14 mouse cellular contexts compared by ENCODE assay signal in genomic region chr12:83929186-83929804, GRCm38 (mm10). TPM values are rescaled to one million over a fixed set of nuclear protein-coding genes. Genes with fewer than 3 reads are reported as not detected.
A peak's percentile ranks its signal among the peaks of the same experiment; 100 is the strongest.
DNase-seq lines count a peak whose midpoint lies in the region; ATAC-seq and TF ChIP-seq lines count a peak whose summit lies in the region.
"Had no signal": no experiment of that assay in that cellular context is flagged by ENCODE, and none has a peak within 500 bp of the region (broad histone marks: within the 10 kb centered on the region; RNA-seq: fewer than 3 reads in every experiment).

No protein-coding gene starts in this region.

- H3K4me3 ChIP-seq in kidney, adult 2 months (ENCODE audit: insufficient read depth, low read depth, low read length), result no peak overlapping the region
- no peak overlapping the region for H3K4me3 ChIP-seq in bone marrow, adult 2 months (replicated peaks; ENCODE audit: control insufficient read depth, low read depth, low read length)
- no peak overlapping the region for H3K4me3 ChIP-seq in hindbrain, embryonic 13.5 days
- H3K4me3 ChIP-seq: limb, embryonic 15.5 days; midbrain, embryonic 13.5 days had no signal

- peak overlapping the region; percentile 83; the same call in 1 of the 2 replicates for H3K27ac ChIP-seq in kidney, adult 2 months (ENCODE audit: insufficient read depth, low read depth, low read length)
- peak overlapping the region; percentile 64; the same call in 1 of the 2 replicates for H3K27ac ChIP-seq in bone marrow, adult 2 months (ENCODE audit: control insufficient read depth, insufficient read depth, low read depth, low read length, poor library complexity)
- no peak overlapping the region for H3K27ac ChIP-seq in hindbrain, embryonic 13.5 days
- H3K27ac ChIP-seq: limb, embryonic 15.5 days; midbrain, embryonic 13.5 days had no signal

- 47% methylated on average over 2 of the region's 2 CpGs for WGBS in kidney, adult 2 months
- 0% methylated on average over 2 of the region's 2 CpGs for WGBS in bone marrow, adult 2 months
- WGBS in hindbrain, embryonic 13.5 days, result 34% methylated on average over 2 of the region's 2 CpGs

- TF ChIP-seq POLR2A in kidney, adult 2 months (IDR thresholded peaks at IDR 0.05; ENCODE audit: low read depth, low read length), result no peak
- no peak for TF ChIP-seq POLR2A in bone marrow, adult 2 months (IDR thresholded peaks at IDR 0.05; ENCODE audit: borderline replicate concordance, control insufficient read depth, low read depth, low read length)

- no peak for TF ChIP-seq CTCF in kidney, adult 2 months (conservative IDR thresholded peaks at IDR 0.05; ENCODE audit: insufficient read depth, insufficient read length, low read depth, low read length)
- TF ChIP-seq CTCF in bone marrow, adult 2 months (IDR thresholded peaks at IDR 0.05; ENCODE audit: control insufficient read depth, insufficient read depth, low read length), result no peak

- no peak for ATAC-seq in hindbrain, embryonic 13.5 days (ENCODE audit: low FRiP score)
- ATAC-seq: hindbrain, embryonic 16.5 days; midbrain, embryonic 13.5 days had no signal

- no peaks in the 10 kb centered on the region for H3K9me3 ChIP-seq in hindbrain, embryonic 13.5 days
- H3K9me3 ChIP-seq: limb, embryonic 15.5 days; midbrain, embryonic 13.5 days had no signal

- H3K36me3 ChIP-seq in kidney, adult 2 months (ENCODE audit: control insufficient read depth, insufficient read depth, low read length), result no peaks in the 10 kb centered on the region
- no peaks in the 10 kb centered on the region for H3K36me3 ChIP-seq in hindbrain, embryonic 13.5 days
- H3K36me3 ChIP-seq: limb, embryonic 15.5 days; midbrain, embryonic 13.5 days had no signal

- DNase-seq in kidney, adult 2 months, result peak; percentile 49
- no peak for DNase-seq in kidney, postnatal 4 days
- DNase-seq in A20 (ENCODE audit: low read depth, low spot score), result peak; percentile 56
- DNase-seq in induced T-regulatory cell, adult 2 months (ENCODE audit: low read depth), result peak; percentile 46
- no peak for DNase-seq in layer of hippocampus, postnatal 14 days (ENCODE audit: low spot score in 2 of 2)
- no peak for DNase-seq in cerebellum, postnatal 4 days (ENCODE audit: low spot score in 2 of 2)
- DNase-seq: cerebellum, adult 2 months; right cerebral cortex, postnatal 25 days had no signal

- H3K9ac ChIP-seq in hindbrain, embryonic 13.5 days, result no peak overlapping the region
- H3K9ac ChIP-seq: limb, embryonic 15.5 days; midbrain, embryonic 13.5 days had no signal

- peaks cover 14% of the 10 kb centered on the region for H3K4me1 ChIP-seq in kidney, adult 2 months (ENCODE audit: control insufficient read depth, insufficient read depth, low read length)
- peaks cover 2% of the 10 kb centered on the region for H3K4me1 ChIP-seq in bone marrow, adult 2 months (ENCODE audit: control insufficient read depth, insufficient read depth, low read length)
- H3K4me1 ChIP-seq in hindbrain, embryonic 13.5 days (replicated peaks), result no peaks in the 10 kb centered on the region
- H3K4me1 ChIP-seq: limb, embryonic 15.5 days had no signal

- no peaks in the 10 kb centered on the region for H3K27me3 ChIP-seq in kidney, adult 2 months (replicated peaks; ENCODE audit: control insufficient read depth, insufficient read depth, low read length)
- H3K27me3 ChIP-seq in hindbrain, embryonic 13.5 days, result no peaks in the 10 kb centered on the region
- H3K27me3 ChIP-seq: limb, embryonic 15.5 days; midbrain, embryonic 13.5 days had no signal

- H3K4me2 ChIP-seq in hindbrain, embryonic 13.5 days, result no peak overlapping the region
- H3K4me2 ChIP-seq: limb, embryonic 15.5 days; midbrain, embryonic 13.5 days had no signal

RNA-seq across cellular contexts. Expression of gene Numb, which starts 7.6 kb away (rescaled TPM):
- polyA plus RNA-seq in kidney, adult 2 months (2012; rRNA removed), result 63.7 and 76.5 TPM in 2 replicates
- polyA plus RNA-seq in bone marrow, adult 2 months (2011; ENCODE audit: insufficient read depth, insufficient read length, low replicate concordance, missing spikeins), result 6.0 and 15.1 TPM in 2 replicates
- polyA plus RNA-seq in hindbrain, embryonic 13.5 days (2015; fragmentation: Nextera tagmentation; extraction: Ambion mirVana), result 19.9 and 25.6 TPM in 2 replicates
- total RNA-seq in layer of hippocampus, postnatal 14 days (2021), result 10 to 100 TPM; 31.6 to 32.1 TPM

RNA-seq across cellular contexts. Expression of gene Riox1, which starts 21.1 kb away (rescaled TPM):
- 5.7 and 7.4 TPM in 2 replicates for polyA plus RNA-seq in kidney, adult 2 months (2012; rRNA removed)
- 7.0 and 15.2 TPM in 2 replicates for polyA plus RNA-seq in bone marrow, adult 2 months (2011; ENCODE audit: insufficient read depth, insufficient read length, low replicate concordance, missing spikeins)
- polyA plus RNA-seq in hindbrain, embryonic 13.5 days (2015; fragmentation: Nextera tagmentation; extraction: Ambion mirVana), result 10.0 and 10.8 TPM in 2 replicates
- 10 to 100 TPM; 14.0 to 15.8 TPM for total RNA-seq in layer of hippocampus, postnatal 14 days (2021)

RNA-seq across cellular contexts. Expression of gene Heatr4, which starts 55.4 kb away (rescaled TPM):
- polyA plus RNA-seq in kidney, adult 2 months (2012; rRNA removed), result 0.04 TPM in 1 of 2 replicates, not detected in the other
- not detected in 2 replicates for polyA plus RNA-seq in bone marrow, adult 2 months (2011; ENCODE audit: insufficient read depth, insufficient read length, low replicate concordance, missing spikeins)
- polyA plus RNA-seq in hindbrain, embryonic 13.5 days (2015; fragmentation: Nextera tagmentation; extraction: Ambion mirVana), result not detected in 2 replicates
- under 1 TPM in 1 of 2 experiments, not detected in 1; 0.12 TPM for total RNA-seq in layer of hippocampus, postnatal 14 days (2021)
- polyA plus RNA-seq: embryonic facial prominence, embryonic 14.5 days; hindbrain, embryonic 16.5 days; limb, embryonic 15.5 days; midbrain, embryonic 13.5 days had no signal

RNA-seq across cellular contexts. Expression of gene Acot2, which starts 58.4 kb away (rescaled TPM):
- 32.8 and 32.9 TPM in 2 replicates for polyA plus RNA-seq in kidney, adult 2 months (2012; rRNA removed)
- polyA plus RNA-seq in bone marrow, adult 2 months (2011; ENCODE audit: insufficient read depth, insufficient read length, low replicate concordance, missing spikeins), result 1.2 and 3.5 TPM in 2 replicates
- 14.7 and 17.0 TPM in 2 replicates for polyA plus RNA-seq in hindbrain, embryonic 13.5 days (2015; fragmentation: Nextera tagmentation; extraction: Ambion mirVana)
- total RNA-seq in layer of hippocampus, postnatal 14 days (2021), result 10 to 100 TPM; 15.0 to 15.3 TPM

Comparison
In these comparisons a context has a peak if more than half of its experiments do, and no peak if none do; other contexts are left out.
1. DNase-seq: peak in kidney, adult 2 months (single experiment), A20 (single experiment) and induced T-regulatory cell, adult 2 months (single experiment); none in kidney, postnatal 4 days (0 of 2), layer of hippocampus, postnatal 14 days (0 of 2) and cerebellum, postnatal 4 days (0 of 2).